Mouse (Mus musculus) kidney, adult 8-10 months (tissue): ENCODE results near the gene Trim80.
"Not testable (repeated sequence)": the region's sequence is repeated elsewhere in the genome, so short reads cannot be mapped to it uniquely, and the experiment has no call there.

Experiments used
- DNase-seq, 2 experiments: peaks; one replicate each; pipeline ENCODE4 v3.0.0; 2022

Gene Trim80

GRCm38 (mm10) chr11:115467217-115467618 is 26.9 kb downstream of the Trim80 start:
- no peak for DNase-seq

- DNase-seq: no peak
Observed at GRCm38 (mm10) chr11:115472183-115472582, 31.8 kb downstream of the Trim80 start.

GRCm38 (mm10) chr11:115473626-115474275 is 33.4 kb downstream of the Trim80 start:
- DNase-seq: peak; percentile 92 to 98

- peak; percentile 95 to 97 for DNase-seq
Observed at GRCm38 (mm10) chr11:115475025-115475757, 34.8 kb downstream of the Trim80 start, which contains the start of gene Armc7. TSS of gene Armc7 (plus strand) at chr11:115475667.

- no peak for DNase-seq
Observed at GRCm38 (mm10) chr11:115475758-115476237, 35.5 kb downstream of the Trim80 start.

- not testable (repeated sequence) for DNase-seq
Observed at GRCm38 (mm10) chr11:115476630-115477029, 36.3 kb downstream of the Trim80 start.

GRCm38 (mm10) chr11:115477388-115477787 is 37.0 kb downstream of the Trim80 start:
- not testable (repeated sequence) for DNase-seq

GRCm38 (mm10) chr11:115478296-115478938 is 38.1 kb downstream of the Trim80 start:
- DNase-seq: no peak

- no peak for DNase-seq
Observed at GRCm38 (mm10) chr11:115481553-115482259, 41.4 kb downstream of the Trim80 start.

- DNase-seq: no peak
Observed at GRCm38 (mm10) chr11:115483278-115483677, 42.9 kb downstream of the Trim80 start.

- peak in 1 of 2 experiments; percentile 80 for DNase-seq
Observed at GRCm38 (mm10) chr11:115483726-115484125, 43.4 kb downstream of the Trim80 start.

- DNase-seq: no peak
Observed at GRCm38 (mm10) chr11:115485155-115485554, 44.8 kb downstream of the Trim80 start.

GRCm38 (mm10) chr11:115488551-115489104 is 48.3 kb downstream of the Trim80 start:
- DNase-seq: no peak

- no peak for DNase-seq
Observed at GRCm38 (mm10) chr11:115490441-115491355, 50.4 kb downstream of the Trim80 start.

- peak; percentile 76 to 81 for DNase-seq
Observed at GRCm38 (mm10) chr11:115491356-115492083, 51.2 kb downstream of the Trim80 start, which contains the start of gene Nt5c. TSS of gene Nt5c (minus strand) at chr11:115491862.

GRCm38 (mm10) chr11:115492387-115492786 is 52.0 kb downstream of the Trim80 start:
- no peak for DNase-seq

- not testable (repeated sequence) for DNase-seq
Observed at GRCm38 (mm10) chr11:115496559-115496958, 56.2 kb downstream of the Trim80 start.
